Mouse (Mus musculus) heart, postnatal 0 days (tissue): Measurements from ENCODE around the gene Mgat5b. TPM values are rescaled to one million over a fixed set of nuclear protein-coding genes. Genes with fewer than 3 reads are reported as not detected.

ENCODE experiments used
- ATAC-seq: fragments of 200-750 bp; cut with Nextera tagmentation; 2 replicates; pipeline ENCODE4 v1.8.0; 2017; ENCODE audit warnings: low read depth, moderate number of reproducible peaks, moderate library complexity; ENCODE audit not compliant: insufficient read depth
- DNase-seq: peaks from one replicate; pipeline ENCODE4 v3.0.0-alpha.2; 2016; ENCODE audit warnings: low spot score
- H3K27ac ChIP-seq: fragments of 300-500 bp; sonication (generic); 2 replicates; pipeline ENCODE4 v1.5.1; 2014; ENCODE audit warnings: low read depth, mild to moderate bottlenecking
- H3K27me3 ChIP-seq: fragments of 300-500 bp; sonication (generic); 2 replicates; pipeline ENCODE4 v1.6.1; 2014; ENCODE audit warnings: low read length, mixed read lengths; ENCODE audit not compliant: control insufficient read depth, insufficient read depth
- H3K36me3 ChIP-seq: fragments of 300-500 bp; sonication (generic); replicated peaks from 2 replicates; pipeline ENCODE4 v1.6.1; 2014; ENCODE audit warnings: low read length, mixed read lengths; ENCODE audit not compliant: control insufficient read depth, insufficient read depth
- H3K4me1 ChIP-seq: fragments of 300-500 bp; sonication (generic); 2 replicates; pipeline ENCODE4 v1.6.1; 2014; ENCODE audit warnings: antibody characterized with exemption; ENCODE audit not compliant: control insufficient read depth, insufficient read depth
- H3K4me2 ChIP-seq: fragments of 300-500 bp; sonication (generic); 2 replicates; pipeline ENCODE4 v1.6.1; 2014; ENCODE audit warnings: low read depth, mild to moderate bottlenecking, low read length, moderate library complexity
- H3K4me3 ChIP-seq: fragments of 300-500 bp; sonication (generic); 2 replicates; pipeline ENCODE4 v1.5.1; 2014; ENCODE audit warnings: low read depth, low read length
- H3K9ac ChIP-seq: fragments of 300-500 bp; sonication (generic); replicated peaks from 2 replicates; pipeline ENCODE4 v1.6.1; 2014; ENCODE audit warnings: low read depth, low read length, mixed read lengths
- H3K9me3 ChIP-seq: fragments of 300-500 bp; sonication (generic); replicated peaks from 2 replicates; pipeline ENCODE4 v1.6.1; 2016; ENCODE audit warnings: low read length; ENCODE audit not compliant: control insufficient read depth
- CTCF ChIP-seq: IDR thresholded peaks from 2 replicates; pipeline ENCODE4 v1.5.1; 2016; ENCODE audit warnings: antibody characterized with exemption, control low read depth, low read depth
- EP300 ChIP-seq: IDR thresholded peaks from 2 replicates; pipeline ENCODE4 v1.6.1; 2016; ENCODE audit warnings: antibody characterized with exemption, low read depth
- WGBS: fragments of 180-500 bp; shearing (Covaris S2); extraction: QIAGEN DNeasy Blood & Tissue Kit; methylation state at CpG from one replicate; pipeline ENCODE4 v1.1.7; 2014; 5-methylcytosine and 5-hydroxymethylcytosine counted together
- polyA plus RNA-seq: library from polyadenylated mRNA; unstranded; fragments of >200 nt; fragmentation: Nextera tagmentation; extraction: Ambion mirVana; gene quantifications from 2 replicates; pipeline ENCODE4 v1.2.1, GENCODE M21; 2015
- total RNA-seq: library from RNA; depleted of rRNA; stranded (reverse); fragments of >200 nt; gene quantifications from 2 replicates; pipeline ENCODE4 v1.2.3, GENCODE M21; 2014; ENCODE audit warnings: low replicate concordance

Gene Mgat5b
- total and polyA plus RNA-seq, 2 experiments from 2014 or later, result 0.04 to 0.14 TPM

DNA sequence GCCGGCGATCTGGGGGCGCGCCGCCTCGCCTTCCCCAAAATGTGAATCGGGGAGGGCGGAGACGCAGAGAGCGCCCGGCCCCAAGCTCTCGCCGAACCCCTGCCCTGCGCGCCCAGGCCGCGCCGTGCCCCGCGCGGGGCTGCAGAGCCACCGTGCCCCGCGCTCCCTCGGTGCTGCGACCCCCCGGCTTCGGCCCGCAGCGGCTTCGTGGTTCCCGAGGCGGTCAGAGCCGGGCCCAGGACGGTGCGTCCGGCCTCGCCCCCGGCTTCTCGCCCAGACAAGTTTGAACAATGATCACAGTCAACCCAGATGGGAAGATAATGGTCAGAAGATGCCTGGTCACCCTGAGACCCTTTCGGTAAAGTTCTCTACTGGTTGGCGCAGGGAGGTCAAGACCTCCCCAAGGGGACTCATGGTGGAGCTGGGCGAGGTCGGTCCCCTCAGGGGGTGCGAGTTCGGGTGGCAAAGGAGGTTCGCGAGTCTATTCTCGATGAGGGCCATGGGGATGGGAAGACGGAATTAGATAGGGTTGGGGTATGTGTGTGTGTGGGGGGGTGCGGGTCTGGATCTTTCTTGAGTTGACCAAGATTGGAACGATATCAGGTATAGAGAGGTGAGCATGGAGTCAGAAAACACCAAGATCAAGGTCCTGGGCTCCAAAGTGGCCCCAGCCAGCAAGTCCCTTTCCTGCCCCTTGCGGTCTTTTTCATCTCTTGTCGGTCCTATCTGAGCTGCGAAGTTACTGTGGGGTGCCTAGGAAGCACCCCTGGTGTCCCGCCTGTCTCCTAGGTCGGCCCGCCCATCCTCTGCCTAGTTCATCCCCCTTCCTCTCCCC is 740 bp downstream of the Mgat5b start:
- Histone ChIP-seq H3K9ac (peak overlapping the region; percentile 42; the same call in 1 of the 2 replicates), H3K27me3 (peaks cover 72% of the 10 kb centered on the region), H3K4me3 (peak overlapping the region; percentile 55), H3K4me2 (peak overlapping the region; percentile 95), H3K4me1 (peaks cover 17% of the 10 kb centered on the region), H3K27ac (no peak overlapping the region), H3K36me3 (no peaks in the 10 kb centered on the region), H3K9me3 (no peaks in the 10 kb centered on the region)
- TF ChIP-seq EP300, result no peak
- TF ChIP-seq CTCF, result no peak
- DNase-seq, result no peak
- no peak for ATAC-seq
- 4% methylated on average over 50 of the region's 58 CpGs for WGBS

DNA sequence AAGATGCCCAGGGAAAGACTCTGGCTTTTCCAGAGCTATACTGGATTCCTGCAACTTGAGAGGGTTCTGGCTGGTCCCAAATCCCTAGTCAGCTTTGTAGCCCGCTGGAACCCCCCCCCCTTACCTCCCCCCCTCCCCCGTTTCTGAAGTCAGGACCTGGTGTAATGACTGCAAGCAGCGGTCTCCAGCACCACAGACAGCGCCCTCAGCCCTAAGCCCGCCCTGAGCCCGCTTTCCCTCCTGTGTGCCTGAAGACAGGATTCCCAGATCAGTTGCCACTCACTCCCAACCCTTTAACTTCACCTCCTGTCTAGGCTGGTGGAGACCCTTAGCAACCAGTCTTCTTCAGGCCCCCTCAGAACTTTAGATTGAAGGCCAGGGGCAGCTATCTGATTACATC is 2.1 kb downstream of the Mgat5b start:
- ATAC-seq (no peak), DNase-seq (no peak)
- no peaks in the 10 kb centered on the region for H3K36me3 ChIP-seq
- no peaks in the 10 kb centered on the region for H3K9me3 ChIP-seq
- no peak overlapping the region for H3K4me3 ChIP-seq
- TF ChIP-seq CTCF (no peak), EP300 (no peak)
- peaks cover 17% of the 10 kb centered on the region for H3K4me1 ChIP-seq
- WGBS, result 5% methylated on average over 6 of the region's 6 CpGs
- H3K4me2 ChIP-seq, result no peak overlapping the region
- H3K27me3 ChIP-seq, result peaks cover 75% of the 10 kb centered on the region
- no peak overlapping the region for H3K9ac ChIP-seq
- no peak overlapping the region for H3K27ac ChIP-seq

DNA sequence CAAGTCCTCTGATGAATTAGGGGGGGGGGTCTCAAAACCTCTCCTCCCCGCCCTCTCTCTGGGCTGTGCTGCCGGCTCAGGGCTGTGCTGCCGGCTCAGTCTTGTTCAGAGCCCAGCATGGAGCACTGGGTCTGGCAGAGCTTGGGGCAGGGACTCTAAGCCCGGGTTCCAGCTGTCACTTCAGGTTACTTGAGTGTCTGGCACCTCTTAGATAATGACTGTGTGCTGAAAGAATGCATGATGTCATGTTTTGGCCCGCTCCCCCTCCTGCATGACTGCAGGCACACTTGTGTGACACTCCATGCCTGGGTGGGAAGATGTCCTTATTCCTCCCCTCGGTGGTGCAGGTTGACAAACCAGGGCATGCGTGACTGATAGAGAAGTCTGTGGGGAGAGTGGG is 3.4 kb downstream of the Mgat5b start:
- H3K36me3 ChIP-seq, result no peaks in the 10 kb centered on the region
- WGBS, result 12% methylated on average over 7 of the region's 7 CpGs
- no peak overlapping the region for H3K4me3 ChIP-seq
- no peak for TF ChIP-seq EP300
- TF ChIP-seq CTCF, result no peak
- peaks cover 63% of the 10 kb centered on the region for H3K27me3 ChIP-seq
- ATAC-seq (peak; percentile 82), DNase-seq (peak; percentile 26)
- H3K4me1 ChIP-seq, result peaks cover 17% of the 10 kb centered on the region
- no peak overlapping the region for H3K27ac ChIP-seq
- H3K4me2 ChIP-seq, result no peak overlapping the region
- H3K9me3 ChIP-seq, result no peaks in the 10 kb centered on the region
- no peak overlapping the region for H3K9ac ChIP-seq

DNA sequence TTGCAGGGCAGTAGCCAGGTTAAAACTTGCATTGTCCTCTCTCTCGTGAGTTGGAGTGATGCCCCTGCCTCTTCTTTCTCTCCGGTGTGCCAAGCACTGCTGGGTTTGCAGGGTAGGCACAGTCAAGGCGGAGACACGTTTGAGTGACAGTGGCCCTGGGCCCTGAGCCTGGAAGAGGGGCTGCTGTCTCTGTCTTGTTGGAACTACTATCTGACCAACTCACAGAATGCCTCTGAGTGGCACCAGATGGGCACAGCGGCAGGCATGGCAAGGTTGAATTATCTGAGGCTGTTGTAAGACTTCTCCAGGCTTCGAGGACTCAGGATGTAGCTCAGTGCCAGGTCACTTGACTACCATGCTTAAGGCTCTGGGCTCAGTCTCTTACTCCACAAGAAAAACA is 9.4 kb downstream of the Mgat5b start:
- H3K27ac ChIP-seq, result no peak overlapping the region
- 80% methylated on average over 6 of the region's 6 CpGs for WGBS
- peaks cover 15% of the 10 kb centered on the region for H3K27me3 ChIP-seq
- DNase-seq (no peak), ATAC-seq (no peak)
- no peak overlapping the region for H3K9ac ChIP-seq
- H3K9me3 ChIP-seq, result no peaks in the 10 kb centered on the region
- no peaks in the 10 kb centered on the region for H3K36me3 ChIP-seq
- no peak overlapping the region for H3K4me3 ChIP-seq
- no peak overlapping the region for H3K4me2 ChIP-seq
- TF ChIP-seq EP300 (no peak), CTCF (no peak)
- H3K4me1 ChIP-seq, result no peaks in the 10 kb centered on the region

DNA sequence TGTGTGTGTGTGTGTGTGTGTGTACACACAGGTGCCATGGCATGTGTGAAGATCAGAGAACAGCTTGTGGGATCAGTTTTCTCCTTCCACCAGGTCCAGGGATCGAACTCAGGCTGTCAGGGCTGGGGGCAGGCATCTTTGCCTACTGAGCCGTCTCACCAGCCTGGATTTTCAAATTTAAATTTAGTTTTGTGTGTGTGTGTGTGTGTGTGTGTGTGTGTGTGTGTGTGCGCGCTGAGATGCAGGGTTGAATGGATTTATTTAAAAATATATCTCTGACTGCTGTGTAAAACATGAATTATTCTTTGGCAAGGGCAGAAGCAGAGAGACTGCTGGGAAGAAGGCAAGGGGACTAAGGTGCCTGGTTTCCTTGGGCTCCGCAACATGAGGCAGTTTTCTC is 16.2 kb downstream of the Mgat5b start:
- no peak overlapping the region for H3K27ac ChIP-seq
- H3K4me2 ChIP-seq, result no peak overlapping the region
- no peaks in the 10 kb centered on the region for H3K27me3 ChIP-seq
- WGBS, result 89% methylated on average over 5 of the region's 5 CpGs
- no peaks in the 10 kb centered on the region for H3K36me3 ChIP-seq
- H3K4me1 ChIP-seq, result peaks cover under 1% of the 10 kb centered on the region; the same call in 1 of the 2 replicates
- ATAC-seq (no peak), DNase-seq (no peak)
- TF ChIP-seq EP300 (no peak), CTCF (no peak)
- no peaks in the 10 kb centered on the region for H3K9me3 ChIP-seq
- no peak overlapping the region for H3K9ac ChIP-seq
- H3K4me3 ChIP-seq, result no peak overlapping the region

DNA sequence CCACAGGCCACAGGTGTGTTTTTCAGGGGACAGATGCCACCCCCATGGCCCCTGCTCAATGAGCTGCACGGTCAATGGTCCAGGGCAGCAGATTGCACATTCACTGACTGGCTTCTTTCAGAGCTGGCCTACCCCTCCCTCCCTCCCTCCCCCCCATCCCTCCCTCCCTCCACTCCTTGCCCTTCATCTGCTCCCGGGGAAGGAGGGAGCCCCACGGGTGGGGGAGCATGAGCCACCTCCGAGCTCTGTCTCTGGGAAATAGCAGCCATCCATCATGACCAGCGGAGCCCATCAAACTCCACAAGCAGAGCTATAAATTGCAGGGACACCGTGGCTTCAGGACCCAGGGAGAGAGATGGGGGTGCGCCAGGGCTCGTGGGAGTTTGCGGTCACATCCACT is 16.7 kb downstream of the Mgat5b start:
- H3K27ac ChIP-seq, result no peak overlapping the region
- TF ChIP-seq CTCF (no peak), EP300 (no peak)
- H3K9ac ChIP-seq, result no peak overlapping the region
- DNase-seq (no peak), ATAC-seq (no peak)
- H3K4me3 ChIP-seq, result no peak overlapping the region
- no peaks in the 10 kb centered on the region for H3K27me3 ChIP-seq
- H3K4me2 ChIP-seq, result no peak overlapping the region
- H3K36me3 ChIP-seq, result no peaks in the 10 kb centered on the region
- whole genome bisulfite sequencing, result 65% methylated on average over 8 of the region's 9 CpGs
- peaks cover 5% of the 10 kb centered on the region; the same call in 1 of the 2 replicates for H3K4me1 ChIP-seq
- H3K9me3 ChIP-seq, result no peaks in the 10 kb centered on the region
